Mouse (Mus musculus) megakaryocyte, embryonic 14.5 days (primary cell): ENCODE measurements at regions not wholly inside any gene's neighbourhood (a gene's known extent, or its start where the extent isn't known, plus 50 kb on each side); places are given as distances from the start of the nearest gene placed in this dataset.

Source experiments
- FLI1 ChIP-seq: IDR thresholded peaks from 2 replicates; pipeline ENCODE4 v1.6.1; 2012; ENCODE audit warnings: low read length, inconsistent platforms, mixed read lengths
- GATA1 ChIP-seq: IDR thresholded peaks from 3 replicates; pipeline ENCODE4 v1.6.1; 2012; ENCODE audit warnings: mixed read lengths, low read length, inconsistent platforms, borderline replicate concordance

GRCm38 (mm10) chr15:63484217-63484887 is 360.6 kb downstream of the Gsdmc2 start:
- TF ChIP-seq GATA1 (no peak), FLI1 (no peak)
